Mouse (Mus musculus): Measurements from ENCODE around the gene Tmod3.

DNA sequence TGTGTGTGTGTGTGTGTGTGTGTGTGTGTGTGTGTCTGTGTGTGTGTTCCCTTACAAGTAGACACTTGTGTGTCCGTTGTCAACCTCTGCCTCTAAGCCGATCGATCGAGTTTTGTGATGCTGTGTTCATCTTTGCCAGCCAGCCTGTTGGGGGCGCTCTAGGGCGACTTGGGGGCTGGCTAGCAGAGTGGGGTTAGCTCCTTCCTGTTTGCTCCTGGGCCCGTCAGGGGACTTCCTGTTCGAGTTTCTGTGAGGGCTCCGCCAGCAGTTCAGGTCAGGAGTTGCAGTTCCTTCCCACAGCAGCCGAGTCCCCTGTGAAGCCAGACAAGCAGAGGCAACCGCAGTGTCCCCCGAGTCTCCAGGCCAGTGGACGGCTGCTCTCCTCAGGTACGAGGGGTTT lies 91.2 kb downstream of the Tmod3 start:
- peak; percentile 43; the same call in 1 of the 2 replicates for TF ChIP-seq CTCF (IDR thresholded peaks at IDR 0.05; ENCODE audit: low read depth)
- TF ChIP-seq EP300 (IDR thresholded peaks at IDR 0.05; ENCODE audit: low read depth): no peak

Data from liver, embryonic 14.5 days (tissue).